Mouse (Mus musculus): Measurements from ENCODE around the gene Wwc1.
A peak's percentile ranks its signal among the peaks of the same experiment; 100 is the strongest.

The Wwc1 gene

GRCm38 (mm10) chr11:35933402-35934085 lies 46.8 kb downstream of the Wwc1 start:
- no peak for DNase-seq (ENCODE audit: low read depth, low spot score)

DNA sequence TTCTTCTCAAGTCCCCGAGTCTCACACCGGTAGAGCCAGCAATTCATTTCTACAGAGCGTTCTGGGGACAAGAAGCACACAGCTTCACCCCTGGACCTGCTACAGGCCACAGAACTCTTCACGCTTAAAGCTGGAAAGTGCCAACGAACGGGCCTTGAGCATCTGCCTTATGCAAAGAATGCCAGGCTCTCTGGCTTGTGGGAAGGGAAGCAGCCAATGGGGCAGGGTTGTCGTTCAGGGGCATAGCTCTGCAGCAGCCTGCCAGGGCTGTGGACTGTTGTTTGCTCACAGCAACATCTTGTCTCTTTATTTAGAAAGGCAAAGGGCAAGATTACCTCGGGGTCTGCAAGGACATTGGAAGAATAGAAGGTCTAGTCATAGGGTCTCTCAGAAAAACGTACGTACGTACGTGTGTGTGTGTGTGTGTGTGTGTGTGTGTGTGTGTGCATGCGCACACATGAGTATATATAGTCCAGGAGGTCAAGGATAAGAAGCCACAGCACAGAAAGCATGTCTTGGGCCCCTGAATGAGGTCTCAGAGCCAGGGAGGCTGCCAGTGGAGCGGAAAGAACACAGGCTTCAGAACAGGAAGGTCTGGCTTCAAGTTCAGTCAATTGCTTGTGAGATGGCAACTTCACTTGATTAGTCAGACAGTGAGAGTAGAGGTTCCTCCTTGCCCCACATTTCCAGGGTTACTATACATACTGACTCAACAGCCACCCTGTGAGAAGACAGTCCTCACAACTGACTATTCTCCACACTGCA lies 48.0 kb downstream of the Wwc1 start:
- no peak for DNase-seq (ENCODE audit: low read depth, low spot score)

- DNase-seq (ENCODE audit: low read depth, low spot score), result no peak
These were observed 49.7 kb downstream of the Wwc1 start for GRCm38 (mm10) chr11:35930511-35931060.

DNA sequence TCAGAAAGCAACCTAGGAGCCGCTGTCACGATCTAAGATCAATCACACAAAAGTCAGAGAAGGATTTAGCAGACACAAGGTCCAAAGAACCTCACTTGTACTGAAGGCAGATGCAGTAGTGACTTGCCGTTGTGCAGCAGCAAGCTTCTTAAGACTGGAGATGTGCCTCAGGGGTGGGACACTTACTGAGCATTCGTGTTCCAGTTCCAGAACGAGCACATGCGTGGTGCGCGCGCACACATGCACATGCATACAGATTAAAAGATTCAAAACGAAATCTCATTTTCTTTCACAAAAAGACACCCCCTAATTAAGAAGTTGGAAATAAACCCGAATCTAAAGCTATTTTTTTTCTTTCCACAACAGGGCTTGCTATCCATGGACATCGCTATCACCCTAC lies 51.9 kb downstream of the Wwc1 start:
- DNase-seq (ENCODE audit: low read depth, low spot score), result no peak

- DNase-seq (ENCODE audit: low read depth, low spot score), result no peak
These were observed 53.0 kb downstream of the Wwc1 start for GRCm38 (mm10) chr11:35927309-35927708.

DNA sequence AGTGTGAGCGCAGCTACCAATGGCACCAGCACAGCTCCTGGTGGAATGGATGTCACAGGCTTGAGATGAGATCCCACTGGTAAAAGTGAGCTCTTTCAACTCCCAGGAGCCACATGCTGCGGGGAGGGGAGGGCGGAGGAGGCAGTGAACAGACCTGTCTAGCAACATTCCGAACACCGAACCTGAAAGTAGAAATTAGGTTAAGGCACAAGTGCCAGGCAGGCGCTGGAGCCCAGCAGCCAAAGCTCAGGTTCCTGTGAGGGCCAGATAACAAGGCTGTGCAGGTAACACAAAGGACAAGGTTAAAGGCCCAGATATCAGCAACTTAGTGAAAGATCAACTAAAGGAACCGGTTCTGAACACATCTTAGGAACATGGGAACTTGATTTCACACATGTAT lies 54.7 kb downstream of the Wwc1 start:
- peak; percentile 26 for DNase-seq (ENCODE audit: low read depth, low spot score)

DNA sequence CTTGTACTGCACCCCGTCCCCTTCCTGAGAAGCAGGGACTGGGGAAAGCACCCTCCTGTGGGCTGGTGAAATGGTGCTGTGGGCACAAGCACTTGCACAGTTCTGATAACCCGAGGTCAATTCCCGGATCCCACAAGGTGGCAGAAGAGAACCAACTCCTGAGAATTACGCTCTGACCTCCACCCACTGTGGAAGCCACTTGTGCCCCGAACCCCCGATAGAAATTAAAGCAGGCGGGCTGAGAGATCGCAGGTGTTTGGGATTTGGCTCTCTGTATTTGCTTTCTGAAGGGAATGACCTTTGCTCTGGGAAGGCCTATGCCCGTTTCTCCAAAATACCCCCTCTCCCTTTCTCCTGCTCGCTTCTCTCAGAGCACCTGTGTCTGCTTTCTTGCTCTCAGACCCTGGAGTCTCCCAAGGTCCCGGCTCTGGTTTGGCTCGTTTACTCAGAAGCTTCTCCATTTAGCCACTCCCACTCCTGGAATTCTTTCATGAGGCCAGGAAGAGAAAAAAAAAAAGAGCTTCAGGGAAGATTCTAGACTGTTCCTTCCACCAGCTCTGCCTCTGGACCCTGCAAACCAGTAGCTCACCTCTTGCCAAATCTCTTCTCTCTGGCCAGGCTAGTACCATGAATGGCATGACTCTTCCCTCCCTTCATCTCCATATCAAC lies 58.0 kb downstream of the Wwc1 start:
- no peak for DNase-seq (ENCODE audit: low read depth, low spot score)

GRCm38 (mm10) chr11:35920776-35921175 lies 59.6 kb downstream of the Wwc1 start:
- no peak for DNase-seq (ENCODE audit: low read depth, low spot score)

DNA sequence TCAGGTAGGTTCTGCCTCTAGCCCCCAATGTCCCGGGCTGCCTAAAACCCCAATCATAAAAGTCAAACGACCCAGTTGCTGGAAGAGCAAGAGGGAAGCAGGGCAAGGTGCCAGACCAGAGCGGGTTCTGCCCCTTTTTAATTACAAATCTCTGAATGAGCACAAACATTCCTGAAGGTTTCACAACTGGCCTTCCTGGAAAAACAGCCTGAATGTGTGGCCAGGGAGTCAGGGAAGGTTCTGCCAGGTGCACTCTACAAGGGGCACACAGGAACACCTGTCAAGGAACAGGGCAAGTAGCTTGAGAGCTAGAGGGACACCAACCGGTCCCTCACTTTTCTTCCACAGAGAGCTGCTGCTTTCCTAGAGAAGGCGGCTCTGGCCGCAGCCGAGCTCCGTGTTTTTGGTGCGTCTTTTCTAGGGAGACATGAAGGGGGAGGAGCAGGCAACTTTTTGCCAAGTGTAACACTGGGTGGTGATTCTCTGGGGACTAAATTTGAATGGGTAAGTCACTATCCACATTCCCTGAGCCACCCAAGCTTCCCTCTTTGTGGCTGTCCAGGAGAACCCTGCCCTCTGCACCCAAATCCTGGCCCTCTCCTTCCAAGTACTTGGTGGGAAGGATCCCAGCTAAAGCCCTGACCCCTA lies 60.3 kb downstream of the Wwc1 start:
- DNase-seq (ENCODE audit: low read depth, low spot score), result no peak

DNA sequence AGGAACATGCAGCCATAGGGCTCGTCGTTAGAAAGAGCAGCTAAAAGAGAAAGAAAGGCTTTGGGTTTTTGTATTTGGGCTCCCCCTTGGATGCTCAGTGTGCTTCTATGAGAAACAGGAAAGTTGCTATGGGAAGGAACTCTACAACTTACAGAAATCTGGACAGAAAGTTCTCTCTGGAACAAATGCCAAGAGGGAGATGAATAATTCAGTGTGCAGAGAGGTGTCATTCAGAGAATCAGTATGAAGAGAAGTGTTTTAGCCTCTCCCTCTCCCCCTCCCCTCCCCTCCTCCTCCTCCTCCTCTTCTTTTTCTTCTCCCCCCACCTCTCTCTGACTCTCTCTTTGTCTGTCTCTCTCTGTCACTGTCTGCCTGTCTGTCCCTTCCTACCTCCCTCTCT lies 60.9 kb downstream of the Wwc1 start:
- no peak for DNase-seq (ENCODE audit: low read depth, low spot score)

- DNase-seq (ENCODE audit: low read depth, low spot score), result no peak
These were observed 63.7 kb downstream of the Wwc1 start for GRCm38 (mm10) chr11:35916466-35917185.

DNA sequence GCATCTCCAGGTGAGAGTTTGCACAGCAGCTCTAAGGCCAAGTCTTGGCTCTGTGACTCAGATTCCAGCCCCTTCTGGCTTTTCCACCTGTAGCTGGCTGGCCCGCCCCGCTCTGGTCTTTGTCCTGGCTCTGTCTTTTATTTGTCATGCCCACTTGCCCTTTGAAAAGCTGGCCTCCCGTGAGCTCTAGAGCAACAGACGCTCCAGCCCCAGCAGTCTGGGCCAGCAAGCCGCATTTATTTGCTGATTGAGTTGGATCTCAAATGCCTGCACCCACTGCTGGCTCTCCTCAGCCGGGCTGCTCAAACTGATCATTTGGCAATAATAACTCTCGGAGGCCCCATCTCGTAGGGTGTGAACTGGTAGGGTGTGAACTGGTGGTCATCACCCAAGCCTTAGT lies 64.8 kb downstream of the Wwc1 start:
- DNase-seq (ENCODE audit: low read depth, low spot score), result no peak

- no peak for DNase-seq (ENCODE audit: low read depth, low spot score)
These were observed 66.8 kb downstream of the Wwc1 start for GRCm38 (mm10) chr11:35913418-35914044.

- no peak for DNase-seq (ENCODE audit: low read depth, low spot score)
These were observed 75.3 kb downstream of the Wwc1 start for GRCm38 (mm10) chr11:35904955-35905550.

DNA sequence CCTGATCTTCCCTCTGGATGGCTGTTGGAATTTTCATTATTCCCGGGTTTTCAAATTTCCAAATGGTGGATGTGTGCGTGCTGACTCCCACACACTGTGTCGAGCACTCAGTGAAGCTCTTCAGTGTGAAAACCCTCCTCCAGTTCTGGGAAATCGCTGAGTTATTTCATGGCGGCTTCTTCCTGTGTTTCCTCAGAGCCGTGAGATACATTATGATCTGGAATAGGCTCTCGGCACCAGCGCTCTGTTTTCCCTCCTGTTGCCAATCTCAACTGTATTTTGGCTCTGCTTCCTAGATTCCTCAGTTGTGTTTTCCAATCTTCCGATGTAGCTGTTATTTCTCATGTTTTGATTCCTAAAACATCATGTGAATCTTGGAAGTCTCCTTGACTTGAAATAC lies 77.2 kb downstream of the Wwc1 start:
- DNase-seq (ENCODE audit: low read depth, low spot score), result no peak

DNA sequence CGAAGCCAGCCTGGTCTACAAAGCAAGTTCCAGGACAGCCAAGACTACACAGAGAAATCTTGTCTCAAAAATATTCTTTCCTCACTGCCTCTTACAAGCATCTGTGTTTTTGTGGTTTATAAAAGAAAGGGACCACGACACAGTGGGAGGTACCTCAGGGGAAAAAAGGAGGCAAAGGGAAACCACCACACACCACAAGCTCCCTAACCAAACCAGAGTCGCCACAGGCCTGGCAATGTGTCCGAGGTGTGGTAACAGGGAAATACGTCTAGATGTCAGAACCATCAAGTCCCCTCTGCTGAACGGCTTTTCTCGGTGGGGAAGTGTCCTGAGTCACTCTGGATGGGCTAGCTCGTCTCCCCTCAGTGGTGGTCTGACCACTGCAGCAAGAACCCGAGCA lies 80.4 kb downstream of the Wwc1 start:
- no peak for DNase-seq (ENCODE audit: low read depth, low spot score)

GRCm38 (mm10) chr11:35893454-35893853 lies 86.9 kb downstream of the Wwc1 start:
- DNase-seq (ENCODE audit: low read depth, low spot score), result peak; percentile 7

DNA sequence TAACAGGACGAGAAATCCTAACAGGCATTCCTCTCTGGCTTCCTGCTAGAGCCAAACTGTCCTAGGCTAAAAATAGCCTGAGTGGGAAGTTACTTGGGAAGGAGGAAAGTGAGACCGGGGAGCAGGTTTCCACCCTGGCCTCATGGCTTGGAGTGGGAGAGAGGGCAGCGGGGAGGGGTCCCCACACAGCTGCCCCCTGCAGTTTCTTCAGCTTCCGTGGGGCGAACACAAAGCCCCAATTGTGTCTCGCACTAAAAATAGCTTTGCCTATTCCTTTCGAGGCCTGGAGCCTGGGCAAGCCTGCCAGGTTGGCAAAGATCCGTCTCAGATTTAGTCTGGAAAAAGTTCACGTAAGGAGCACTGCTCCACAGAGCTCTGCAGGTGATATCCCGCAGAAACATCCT lies 87.3 kb downstream of the Wwc1 start:
- no peak for DNase-seq (ENCODE audit: low read depth, low spot score)

GRCm38 (mm10) chr11:35892293-35892692 lies 88.0 kb downstream of the Wwc1 start:
- DNase-seq (ENCODE audit: low read depth, low spot score), result no peak

- DNase-seq (ENCODE audit: low read depth, low spot score), result no peak
These were observed 91.5 kb downstream of the Wwc1 start for GRCm38 (mm10) chr11:35888790-35889189.
